Mouse (Mus musculus) stomach, embryonic 16.5 days (tissue): Measurements from ENCODE around the gene Sppl3. TPM values are rescaled to one million over a fixed set of nuclear protein-coding genes. Genes with fewer than 3 reads are reported as not detected.

Experiments used
- ATAC-seq: fragments of 200-750 bp; cut with Nextera tagmentation; 2 replicates; pipeline ENCODE4 v1.8.0; 2017; ENCODE audit warnings: moderate number of reproducible peaks, moderate TSS enrichment; ENCODE audit not compliant: insufficient read depth, low FRiP score
- H3K27ac ChIP-seq: fragments of 300-500 bp; sonication (generic); 2 replicates; pipeline ENCODE4 v1.5.1; 2014; ENCODE audit warnings: low read length
- H3K27me3 ChIP-seq: fragments of 300-500 bp; sonication (generic); 2 replicates; pipeline ENCODE4 v1.6.1; 2014; ENCODE audit warnings: low read length, control low read depth, mixed read lengths; ENCODE audit not compliant: control insufficient read depth, insufficient read depth
- H3K36me3 ChIP-seq: fragments of 300-500 bp; sonication (generic); 2 replicates; pipeline ENCODE4 v1.6.1; 2014; ENCODE audit warnings: low read length; ENCODE audit not compliant: control insufficient read depth, insufficient read depth
- H3K4me1 ChIP-seq: fragments of 300-500 bp; sonication (generic); 2 replicates; pipeline ENCODE4 v1.6.1; 2014; ENCODE audit warnings: low read length, control low read depth, mixed read lengths; ENCODE audit not compliant: control insufficient read depth, insufficient read depth
- H3K4me2 ChIP-seq: fragments of 300-500 bp; sonication (generic); 2 replicates; pipeline ENCODE4 v1.6.1; 2014; ENCODE audit warnings: low read depth, low read length, mixed read lengths
- H3K4me3 ChIP-seq: fragments of 300-500 bp; sonication (generic); replicated peaks from 2 replicates; pipeline ENCODE4 v1.5.1; 2014; ENCODE audit warnings: mild to moderate bottlenecking, low read length
- H3K9ac ChIP-seq: fragments of 300-500 bp; sonication (generic); 2 replicates; pipeline ENCODE4 v1.6.1; 2014; ENCODE audit warnings: low read length
- H3K9me3 ChIP-seq: fragments of 300-500 bp; sonication (generic); replicated peaks from 2 replicates; pipeline ENCODE4 v1.6.1; 2016; ENCODE audit warnings: low read length, control low read depth; ENCODE audit not compliant: control insufficient read depth
- WGBS: fragments of 180-500 bp; shearing (Covaris S2); extraction: QIAGEN DNeasy Blood & Tissue Kit; methylation state at CpG from one replicate; pipeline ENCODE4 v1.1.7; 2014; 5-methylcytosine and 5-hydroxymethylcytosine counted together
- polyA plus RNA-seq: library from polyadenylated mRNA; unstranded; fragments of >200 nt; fragmentation: Nextera tagmentation; extraction: Ambion mirVana; gene quantifications from 2 replicates; pipeline ENCODE4 v1.2.1, GENCODE M21; 2015

Gene Sppl3
- polyA plus RNA-seq, 1 experiment from 2014 or later: 9.6 TPM

DNA sequence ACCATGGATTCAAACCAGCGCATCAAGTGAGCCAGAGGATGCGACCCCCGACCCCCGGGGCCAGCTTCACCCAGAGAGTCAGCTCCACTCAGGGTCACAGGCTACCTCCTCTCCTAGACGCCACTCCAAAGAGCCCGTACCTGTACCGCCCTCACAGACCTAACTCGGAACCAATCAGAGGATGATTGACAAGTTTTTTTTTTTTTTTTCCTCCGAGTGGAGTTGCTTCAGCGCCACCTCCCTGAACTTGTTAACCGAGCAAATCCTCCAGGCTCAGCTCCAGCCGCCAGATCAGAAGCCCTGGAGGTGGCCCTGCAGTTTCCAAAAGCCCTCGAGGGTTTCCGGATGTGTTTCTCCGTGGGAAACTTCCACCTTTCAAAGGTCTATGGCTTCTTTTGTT is 28.9 kb upstream of the Sppl3 start:
- H3K36me3 ChIP-seq: no peaks in the 10 kb centered on the region
- no peak overlapping the region for H3K4me3 ChIP-seq
- no peaks in the 10 kb centered on the region for H3K9me3 ChIP-seq
- H3K27me3 ChIP-seq: no peaks in the 10 kb centered on the region
- H3K9ac ChIP-seq: no peak overlapping the region
- H3K27ac ChIP-seq: no peak overlapping the region
- WGBS: 56% methylated on average over 15 of the region's 15 CpGs
- H3K4me1 ChIP-seq: peaks cover 10% of the 10 kb centered on the region
- no peak overlapping the region for H3K4me2 ChIP-seq
- ATAC-seq: no peak

DNA sequence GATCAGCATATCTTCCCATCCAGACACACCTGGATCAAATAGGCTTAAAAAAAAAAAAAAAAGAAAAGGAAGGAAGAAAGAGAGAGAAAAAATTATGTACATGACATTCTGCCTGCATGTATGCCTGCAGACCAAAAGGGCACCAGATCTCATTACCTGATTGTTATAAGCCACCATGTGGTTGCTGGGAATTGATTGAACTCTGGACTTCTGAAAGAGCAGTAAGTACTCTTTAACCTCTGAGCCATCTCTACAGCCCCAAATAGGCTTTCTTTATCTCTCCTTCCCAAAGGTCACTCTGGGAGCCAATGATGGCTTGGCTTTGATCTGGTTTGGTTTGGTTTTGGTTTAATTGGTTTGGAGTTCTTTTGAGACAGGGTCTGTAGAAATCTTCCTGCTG is 25.9 kb upstream of the Sppl3 start:
- H3K4me3 ChIP-seq: no peak overlapping the region
- no peak overlapping the region for H3K9ac ChIP-seq
- no peak for ATAC-seq
- no peaks in the 10 kb centered on the region for H3K9me3 ChIP-seq
- no peaks in the 10 kb centered on the region for H3K36me3 ChIP-seq
- H3K27me3 ChIP-seq: no peaks in the 10 kb centered on the region
- no peak overlapping the region for H3K27ac ChIP-seq
- peaks cover 3% of the 10 kb centered on the region; the same call in 1 of the 2 replicates for H3K4me1 ChIP-seq
- no peak overlapping the region for H3K4me2 ChIP-seq

- Histone ChIP-seq H3K9ac (no peak overlapping the region), H3K27me3 (no peaks in the 10 kb centered on the region)
- no peak for ATAC-seq
Observed at GRCm38 (mm10) chr5:114996447-114996846, 14.5 kb upstream of the Sppl3 start.

GRCm38 (mm10) chr5:114997327-114997726 is 13.6 kb upstream of the Sppl3 start:
- WGBS: 63% methylated on average over 6 of the region's 6 CpGs
- no peaks in the 10 kb centered on the region for H3K36me3 ChIP-seq
- H3K4me3 ChIP-seq: no peak overlapping the region
- no peaks in the 10 kb centered on the region for H3K4me1 ChIP-seq
- H3K9me3 ChIP-seq: no peaks in the 10 kb centered on the region
- no peak overlapping the region for H3K27ac ChIP-seq
- no peak for ATAC-seq
- no peak overlapping the region for H3K4me2 ChIP-seq
- no peaks in the 10 kb centered on the region for H3K27me3 ChIP-seq
- H3K9ac ChIP-seq: no peak overlapping the region

More at GRCm38 (mm10) chr5:114996447-114996846, 14.5 kb upstream of the Sppl3 start:
- Histone ChIP-seq H3K27ac (no peak overlapping the region), H3K4me3 (no peak overlapping the region), H3K4me2 (no peak overlapping the region), H3K36me3 (no peaks in the 10 kb centered on the region), H3K9me3 (no peaks in the 10 kb centered on the region), H3K4me1 (no peaks in the 10 kb centered on the region)
- 81% methylated on average over 16 of the region's 16 CpGs for WGBS

- ATAC-seq: peak; percentile 66
- Histone ChIP-seq H3K27ac (peak overlapping the region; percentile 92), H3K9me3 (no peaks in the 10 kb centered on the region), H3K36me3 (no peaks in the 10 kb centered on the region), H3K4me3 (no peak overlapping the region), H3K4me1 (peaks cover 8% of the 10 kb centered on the region; the same call in 1 of the 2 replicates), H3K27me3 (no peaks in the 10 kb centered on the region), H3K4me2 (peak overlapping the region; percentile 34; the same call in 1 of the 2 replicates), H3K9ac (0 out of 2 replicates have a peak overlapping the region, but pooled peaks have one; percentile 39)
- 57% methylated on average over 2 of the region's 2 CpGs for WGBS
Observed at GRCm38 (mm10) chr5:115000503-115000902, 10.4 kb upstream of the Sppl3 start.

GRCm38 (mm10) chr5:115001464-115001863 is 9.5 kb upstream of the Sppl3 start:
- 73% methylated on average over 8 of the region's 8 CpGs for WGBS
- no peaks in the 10 kb centered on the region for H3K9me3 ChIP-seq
- 0 out of 2 replicates have a peak overlapping the region, but pooled peaks have one; percentile 29 for H3K9ac ChIP-seq
- no peak overlapping the region; the same call in 1 of the 2 replicates for H3K4me2 ChIP-seq
- peaks cover 8% of the 10 kb centered on the region; the same call in 1 of the 2 replicates for H3K4me1 ChIP-seq
- H3K27ac ChIP-seq: peak overlapping the region; percentile 92
- no peaks in the 10 kb centered on the region for H3K27me3 ChIP-seq
- H3K4me3 ChIP-seq: no peak overlapping the region
- no peak for ATAC-seq
- no peaks in the 10 kb centered on the region for H3K36me3 ChIP-seq

DNA sequence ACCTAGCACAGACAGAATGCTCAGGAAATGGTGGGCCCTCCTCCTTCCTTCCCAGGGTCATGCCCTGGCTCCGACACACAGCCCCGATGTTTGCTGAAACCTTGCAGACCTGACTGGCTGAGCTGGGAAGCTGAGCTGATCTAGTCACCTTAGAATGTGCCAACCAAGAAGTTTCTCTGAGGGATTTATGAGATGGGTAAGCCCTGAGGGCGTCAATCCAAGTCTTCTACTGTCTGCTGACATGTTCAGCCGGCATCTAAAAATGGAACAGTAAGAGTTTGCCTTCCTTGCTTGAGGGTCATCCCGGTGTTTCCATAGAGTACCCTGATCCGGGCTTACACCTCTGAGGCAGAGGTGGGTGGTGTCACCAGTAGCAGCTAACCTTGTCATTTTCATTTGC is 8.2 kb upstream of the Sppl3 start:
- Histone ChIP-seq H3K9ac (no peak overlapping the region), H3K4me2 (no peak overlapping the region), H3K4me1 (peaks cover 8% of the 10 kb centered on the region; the same call in 1 of the 2 replicates), H3K27ac (peak overlapping the region; percentile 1; the same call in 1 of the 2 replicates), H3K4me3 (no peak overlapping the region), H3K9me3 (no peaks in the 10 kb centered on the region), H3K27me3 (no peaks in the 10 kb centered on the region), H3K36me3 (no peaks in the 10 kb centered on the region)
- WGBS: 43% methylated on average over 6 of the region's 6 CpGs
- ATAC-seq: no peak

- Histone ChIP-seq H3K9ac (no peak overlapping the region), H3K36me3 (no peaks in the 10 kb centered on the region), H3K4me3 (no peak overlapping the region), H3K27ac (0 out of 2 replicates have a peak overlapping the region, but pooled peaks have one; percentile 1), H3K4me1 (peaks cover 8% of the 10 kb centered on the region; the same call in 1 of the 2 replicates), H3K9me3 (no peaks in the 10 kb centered on the region), H3K4me2 (no peak overlapping the region), H3K27me3 (no peaks in the 10 kb centered on the region)
- WGBS: 74% methylated on average over 13 of the region's 13 CpGs
- no peak for ATAC-seq
Observed at GRCm38 (mm10) chr5:115003224-115003873, 7.6 kb upstream of the Sppl3 start.

DNA sequence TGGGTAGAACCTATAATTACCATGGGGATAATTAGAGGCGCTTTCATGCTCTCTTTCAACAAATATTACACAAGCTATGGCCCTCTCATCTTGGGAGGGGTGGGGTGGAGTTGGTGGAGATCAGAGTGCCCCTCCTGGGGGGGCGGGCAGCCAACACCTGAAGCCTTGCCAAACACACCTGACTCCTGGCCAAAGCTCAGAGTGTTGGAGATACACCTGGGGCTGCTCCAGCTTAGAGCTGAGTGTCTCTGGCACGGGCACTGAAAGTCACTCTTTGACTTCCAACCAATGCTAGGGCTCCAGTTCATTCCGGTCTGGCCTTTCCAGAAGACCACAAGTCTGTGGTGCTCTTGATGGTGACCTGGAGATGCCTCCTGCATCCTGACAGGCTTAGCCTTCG is 3.2 kb upstream of the Sppl3 start:
- H3K27ac ChIP-seq: peak overlapping the region; percentile 58; the same call in 1 of the 2 replicates
- H3K4me2 ChIP-seq: no peak overlapping the region
- peaks cover 17% of the 10 kb centered on the region for H3K4me1 ChIP-seq
- H3K36me3 ChIP-seq: no peaks in the 10 kb centered on the region
- 83% methylated on average over 5 of the region's 5 CpGs for WGBS
- H3K9me3 ChIP-seq: no peaks in the 10 kb centered on the region
- H3K4me3 ChIP-seq: no peak overlapping the region
- H3K9ac ChIP-seq: no peak overlapping the region
- H3K27me3 ChIP-seq: no peaks in the 10 kb centered on the region
- no peak for ATAC-seq
